Mouse (Mus musculus) fat pad, adult 2 months (tissue): ENCODE data around the gene Ezr.

Source experiments
- DNase-seq: peaks from one replicate; pipeline ENCODE4 v3.0.0-alpha.2; 2011; ENCODE audit warnings: low read depth, low spot score; ENCODE audit errors: extremely low read depth

The Ezr gene

GRCm38 (mm10) chr17:6771661-6772489, 10.7 kb downstream of the Ezr start:
- DNase-seq = no peak

- no peak for DNase-seq
These were observed 13.0 kb downstream of the Ezr start for GRCm38 (mm10) chr17:6769602-6770001.

- DNase-seq = no peak
These were observed 14.2 kb downstream of the Ezr start for GRCm38 (mm10) chr17:6768301-6768788.

GRCm38 (mm10) chr17:6767771-6768170, 14.8 kb downstream of the Ezr start:
- DNase-seq = no peak

DNA sequence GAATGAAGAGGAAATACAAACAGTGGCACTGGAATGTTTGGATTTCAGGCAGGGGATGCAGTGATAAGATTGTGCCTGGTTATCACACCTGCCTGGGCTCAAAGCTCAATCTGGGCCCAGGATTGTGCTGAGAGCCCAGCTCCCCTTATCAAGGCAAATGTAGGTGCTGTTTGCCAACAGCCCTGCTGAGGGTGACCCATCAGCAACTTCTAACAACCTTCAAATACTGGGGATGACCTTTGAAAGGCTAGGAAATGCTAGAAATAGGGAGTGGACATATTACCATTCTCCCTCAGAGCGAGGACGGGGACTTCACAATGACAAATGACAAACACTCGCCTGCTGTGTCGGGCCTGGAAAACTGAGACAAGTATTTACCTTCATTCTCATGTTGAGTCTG, 15.8 kb downstream of the Ezr start:
- no peak for DNase-seq

DNA sequence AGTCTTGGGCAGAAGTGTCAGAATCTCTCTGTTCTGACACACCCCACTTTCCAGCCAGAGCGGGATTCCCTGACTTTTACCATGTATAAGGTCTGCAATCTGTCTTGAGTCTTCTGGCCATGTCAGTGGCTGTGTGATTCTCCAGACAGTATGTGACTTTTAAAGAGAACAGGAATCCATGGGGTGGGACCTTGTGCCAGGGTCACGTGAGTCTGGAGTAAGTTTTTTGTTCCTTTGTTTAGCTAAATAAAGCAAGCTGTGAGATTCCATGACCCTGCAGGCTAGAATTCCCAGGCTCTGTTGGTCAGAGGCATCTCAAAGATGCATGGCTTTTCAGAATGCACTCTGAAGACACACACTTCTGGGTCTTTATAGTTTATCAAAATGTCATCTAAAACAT, 16.7 kb downstream of the Ezr start:
- DNase-seq = no peak

GRCm38 (mm10) chr17:6764730-6765129, 17.9 kb downstream of the Ezr start:
- no peak for DNase-seq

- DNase-seq = no peak
These were observed 18.4 kb downstream of the Ezr start for GRCm38 (mm10) chr17:6764227-6764593.

GRCm38 (mm10) chr17:6763513-6764226, 18.9 kb downstream of the Ezr start:
- DNase-seq = no peak

DNA sequence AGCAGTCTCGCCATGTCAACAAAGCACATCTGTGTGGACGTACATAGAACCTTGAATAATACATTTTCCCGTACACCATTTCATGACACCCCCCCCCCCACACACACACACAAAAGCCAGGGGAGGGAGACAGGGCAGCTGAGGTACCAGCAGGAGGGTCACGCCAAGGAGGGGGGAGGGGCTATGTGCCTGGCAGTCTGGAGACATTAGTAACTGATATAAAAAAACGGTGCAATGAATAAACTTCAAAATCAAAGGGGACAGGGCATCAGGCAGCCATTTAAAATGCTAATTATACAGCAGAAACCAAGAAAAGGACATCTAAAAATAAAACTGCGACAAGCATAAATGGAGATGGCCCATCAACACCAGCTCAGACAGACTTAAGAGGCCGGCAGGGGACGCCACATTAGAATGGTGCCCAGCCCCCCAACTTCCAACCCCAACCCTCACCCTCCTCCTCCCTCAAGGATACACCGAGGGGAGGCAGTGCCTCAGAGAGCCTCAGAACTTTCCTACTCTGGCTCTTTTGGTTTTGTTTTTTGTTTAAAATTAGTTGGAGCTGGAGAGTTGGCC, 22.8 kb downstream of the Ezr start:
- no peak for DNase-seq

- no peak for DNase-seq
These were observed 23.7 kb downstream of the Ezr start for GRCm38 (mm10) chr17:6758845-6759244.

DNA sequence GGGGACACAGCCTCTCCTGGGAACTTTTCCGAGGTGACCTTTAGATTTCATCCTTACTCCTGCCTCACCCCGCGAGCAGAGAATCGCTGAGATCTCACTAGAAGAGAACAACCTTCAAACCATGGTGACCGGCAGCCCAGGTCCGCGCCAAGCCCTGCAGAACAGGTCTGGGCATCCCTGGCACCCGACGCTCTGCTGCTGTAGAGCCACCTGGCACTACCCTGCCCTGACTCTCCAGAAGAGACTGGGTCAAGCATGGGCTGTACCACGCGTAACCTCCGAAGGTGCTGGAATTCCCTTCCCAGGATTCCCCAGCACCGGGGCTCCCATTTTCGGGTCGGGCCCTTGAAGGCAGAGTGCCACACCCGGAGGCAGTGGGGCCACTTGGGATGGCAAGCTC, 24.7 kb downstream of the Ezr start:
- no peak for DNase-seq

DNA sequence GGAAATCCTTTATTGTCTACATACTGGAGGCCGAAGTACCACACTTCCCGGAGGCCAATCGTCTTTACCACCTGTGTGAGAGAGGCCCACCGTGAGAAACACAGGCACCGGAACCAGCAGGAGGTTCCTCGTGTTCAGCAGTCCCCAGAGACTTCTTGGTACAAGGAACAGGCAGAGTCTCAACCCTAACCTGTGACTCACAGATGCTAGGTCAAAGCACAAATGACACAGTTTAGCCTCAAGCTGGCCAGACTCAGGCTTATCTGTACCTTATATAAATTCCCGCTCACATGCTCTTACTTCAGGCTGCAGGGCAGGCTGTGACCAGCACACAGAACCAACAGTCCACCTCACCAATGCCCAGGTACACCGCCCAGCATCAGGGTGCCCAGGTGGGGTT, 26.7 kb downstream of the Ezr start:
- DNase-seq = no peak

GRCm38 (mm10) chr17:6755176-6755575, 27.4 kb downstream of the Ezr start:
- DNase-seq = no peak

- peak; percentile 55 for DNase-seq
These were observed 30.2 kb downstream of the Ezr start for GRCm38 (mm10) chr17:6752375-6752774.

GRCm38 (mm10) chr17:6751221-6751859, 31.2 kb downstream of the Ezr start:
- peak; percentile 79 for DNase-seq

DNA sequence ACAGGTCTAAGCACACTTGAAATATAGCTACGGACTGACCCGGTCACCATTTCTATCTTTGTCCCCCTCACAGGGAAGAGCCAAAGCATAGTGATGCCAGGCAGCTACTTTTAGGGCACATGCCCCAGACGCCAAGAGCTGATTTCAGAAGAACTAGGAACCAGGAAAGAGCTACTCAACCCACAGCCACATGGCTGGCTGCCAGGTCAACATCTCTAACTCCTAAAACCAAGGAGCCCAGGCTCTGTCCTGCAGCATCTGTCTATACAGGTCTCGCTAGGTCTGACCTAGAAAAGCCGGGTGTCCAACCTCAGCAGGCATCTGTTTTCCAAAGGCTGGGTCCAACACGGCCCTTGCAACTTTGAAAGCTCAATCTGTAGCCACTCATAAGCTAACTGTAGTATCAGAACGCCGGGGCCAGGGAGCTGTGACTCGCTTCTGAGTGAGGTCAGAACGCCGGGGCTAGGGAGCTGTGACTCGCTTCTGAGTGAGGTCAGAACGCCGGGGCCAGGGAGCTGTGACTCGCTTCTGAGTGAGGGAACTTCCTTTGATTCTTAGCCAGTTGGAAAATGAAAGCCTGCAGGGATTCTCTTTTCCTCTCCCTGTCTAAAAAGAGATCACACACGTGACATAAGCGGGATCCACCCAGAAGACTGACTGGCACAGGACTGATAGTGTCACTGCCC, 33.7 kb downstream of the Ezr start:
- DNase-seq = no peak

DNA sequence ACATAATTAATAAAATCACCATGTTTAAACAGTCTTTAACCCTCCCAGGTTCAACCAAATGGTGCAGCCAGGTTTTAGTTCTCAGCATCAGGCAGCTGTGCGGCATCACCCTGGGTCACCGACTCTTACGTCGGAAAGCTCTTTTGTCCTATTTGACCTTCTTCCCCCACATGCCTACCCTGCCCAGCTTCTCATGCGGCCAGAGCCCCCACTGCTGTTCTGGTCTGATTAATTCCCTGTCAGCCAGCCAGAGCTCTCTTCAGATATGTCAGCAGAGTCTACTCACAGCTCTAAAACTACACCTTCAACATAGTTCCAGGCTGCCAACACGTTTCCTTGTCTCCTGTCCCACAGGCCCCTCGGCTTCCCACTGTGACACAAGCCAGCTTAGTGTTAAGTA, 35.1 kb downstream of the Ezr start:
- no peak for DNase-seq

GRCm38 (mm10) chr17:6746452-6747231, 35.9 kb downstream of the Ezr start:
- no peak for DNase-seq

DNA sequence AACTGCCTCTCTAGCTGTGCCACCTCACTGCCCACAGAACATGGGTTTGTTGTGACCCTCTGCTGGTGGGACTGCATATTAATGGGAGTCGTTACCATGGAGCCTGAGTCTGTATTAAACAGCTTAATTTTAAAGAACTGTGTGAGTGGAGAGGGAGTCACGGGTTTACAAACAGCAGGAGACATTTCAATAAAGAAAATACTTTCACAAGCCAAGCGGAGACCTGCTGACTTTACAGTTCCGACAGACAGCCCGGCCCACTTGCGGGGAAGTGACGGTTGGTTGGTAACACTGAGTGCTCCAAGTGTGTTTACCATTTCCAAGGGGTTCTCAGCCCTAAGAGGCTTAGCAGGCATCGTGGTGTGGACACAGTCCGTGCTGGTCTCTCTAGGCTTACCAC, 36.6 kb downstream of the Ezr start:
- no peak for DNase-seq
